Mouse (Mus musculus): ENCODE measurements around the gene Lrrc73.

Lrrc73 gene

GRCm38 (mm10) chr17:46259675-46260074, 6.3 kb downstream of the Lrrc73 start:
- no peak for DNase-seq (ENCODE audit: low spot score in 2 of 2)

DNA sequence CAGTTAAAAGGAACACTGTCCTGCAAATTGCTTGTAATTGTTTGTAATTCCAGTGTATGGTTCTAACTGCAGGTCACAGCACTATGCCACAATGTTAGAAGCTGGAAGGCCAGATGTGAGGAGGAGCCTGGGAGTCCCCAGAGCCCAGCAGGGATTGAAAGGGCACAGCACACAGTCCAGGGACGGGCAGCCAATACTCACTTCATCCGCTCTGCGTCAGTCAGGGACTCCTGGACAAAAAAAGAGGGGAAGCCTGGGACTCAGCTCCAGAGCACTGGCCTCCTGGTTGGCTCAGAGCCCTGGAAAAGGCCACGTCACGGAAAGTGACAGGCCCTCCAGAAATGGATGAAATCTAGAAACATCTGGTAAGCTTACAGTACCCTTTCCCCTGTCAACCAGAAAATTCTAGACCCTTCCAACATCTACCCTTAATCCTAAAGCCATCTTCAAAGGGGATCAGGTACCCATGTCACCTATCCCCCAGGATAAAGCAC, 8.9 kb downstream of the Lrrc73 start:
- no peak for DNase-seq (ENCODE audit: low spot score in 2 of 2)

- DNase-seq (ENCODE audit: low spot score in 2 of 2): no peak
Observed at GRCm38 (mm10) chr17:46265502-46265901, 12.2 kb downstream of the Lrrc73 start.

- DNase-seq (ENCODE audit: low spot score in 2 of 2): peak; percentile 81 to 92
Observed at GRCm38 (mm10) chr17:46265918-46266618, 12.7 kb downstream of the Lrrc73 start.

DNA sequence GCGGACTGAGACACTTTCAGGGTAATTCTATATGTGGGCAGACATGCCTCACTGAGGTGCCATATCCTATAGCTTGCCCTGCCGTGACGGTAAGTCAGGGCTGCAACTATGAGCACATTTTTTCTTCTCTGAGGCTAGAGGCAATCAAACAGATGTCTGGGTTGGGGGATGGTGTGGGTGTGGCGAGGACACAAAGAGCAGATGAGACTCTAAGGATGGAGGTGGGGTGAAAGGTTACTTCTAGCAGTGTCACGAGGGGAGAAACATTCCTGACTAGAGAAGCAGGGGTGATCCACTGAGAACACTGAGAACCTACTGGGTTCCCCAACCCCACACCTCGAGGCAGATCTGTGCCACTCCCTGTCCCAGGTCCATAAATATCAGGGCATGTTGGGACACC, 13.7 kb downstream of the Lrrc73 start:
- no peak for DNase-seq (ENCODE audit: low spot score in 2 of 2)

- DNase-seq (ENCODE audit: low spot score in 2 of 2): no peak
Observed at GRCm38 (mm10) chr17:46267511-46267910, 14.2 kb downstream of the Lrrc73 start.

- DNase-seq (ENCODE audit: low spot score in 2 of 2): no peak
Observed at GRCm38 (mm10) chr17:46268026-46268720, 14.8 kb downstream of the Lrrc73 start.

DNA sequence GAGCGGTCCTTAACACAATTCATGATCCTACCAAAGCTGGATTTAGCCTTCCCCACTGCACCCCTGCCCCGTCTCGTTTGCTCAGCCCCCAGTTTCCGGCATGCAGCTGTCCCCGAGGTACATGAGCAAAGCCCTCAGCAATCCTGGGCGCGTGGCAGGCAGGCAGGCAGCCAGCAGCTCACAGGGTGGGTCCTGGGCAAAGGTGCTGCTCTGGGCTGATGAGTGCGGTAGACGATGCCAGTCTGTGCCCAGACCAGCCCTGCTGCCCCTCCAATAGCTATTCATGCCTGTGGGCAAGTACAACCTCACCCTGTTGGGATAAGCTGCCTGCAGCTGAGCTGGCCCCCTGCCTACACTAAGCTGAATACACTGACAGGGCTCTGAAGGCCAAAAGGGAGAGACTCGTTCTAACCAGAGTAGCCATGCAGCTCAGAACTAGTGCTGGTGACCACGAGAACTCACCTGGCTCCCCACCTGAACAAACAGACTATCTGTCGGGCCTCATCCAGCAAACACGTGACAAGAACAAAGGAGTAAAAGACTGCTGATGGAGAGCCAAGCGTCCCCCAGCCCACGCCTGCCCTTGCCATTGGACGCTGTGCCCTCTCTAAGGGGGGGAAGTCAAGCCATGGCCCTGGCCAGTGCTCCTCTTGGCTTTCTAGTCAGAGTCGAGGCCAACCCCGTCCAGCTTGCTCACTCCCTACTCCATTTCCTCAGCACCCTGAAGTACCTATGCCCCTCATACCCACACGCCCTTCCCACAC, 16.6 kb downstream of the Lrrc73 start:
- DNase-seq (ENCODE audit: low spot score in 2 of 2): no peak

GRCm38 (mm10) chr17:46272058-46272457, 18.7 kb downstream of the Lrrc73 start:
- no peak for DNase-seq (ENCODE audit: low spot score in 2 of 2)

GRCm38 (mm10) chr17:46272675-46273074, 19.3 kb downstream of the Lrrc73 start:
- DNase-seq (ENCODE audit: low spot score in 2 of 2): no peak

DNA sequence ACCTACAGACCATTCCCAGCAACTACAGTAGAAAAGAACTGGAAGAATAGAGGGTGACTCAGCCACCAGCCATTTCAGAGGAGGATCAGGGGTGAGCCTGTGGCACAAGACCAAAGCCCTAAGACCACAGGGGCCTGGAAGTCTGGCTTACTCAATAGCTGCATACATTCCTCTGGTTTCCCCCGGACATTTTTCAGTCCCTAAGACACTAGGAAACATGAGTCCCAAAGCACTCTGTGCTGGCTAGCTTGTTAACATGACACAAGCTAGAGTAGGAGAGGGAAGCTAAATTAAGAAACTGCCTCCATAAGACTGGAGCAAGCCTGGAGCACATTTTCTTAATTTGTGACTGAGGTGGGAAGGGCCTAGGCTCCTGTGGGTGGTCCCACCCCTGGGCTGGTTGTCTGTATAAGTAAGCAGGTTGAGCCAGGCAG, 20.5 kb downstream of the Lrrc73 start:
- DNase-seq (ENCODE audit: low spot score in 2 of 2): no peak

DNA sequence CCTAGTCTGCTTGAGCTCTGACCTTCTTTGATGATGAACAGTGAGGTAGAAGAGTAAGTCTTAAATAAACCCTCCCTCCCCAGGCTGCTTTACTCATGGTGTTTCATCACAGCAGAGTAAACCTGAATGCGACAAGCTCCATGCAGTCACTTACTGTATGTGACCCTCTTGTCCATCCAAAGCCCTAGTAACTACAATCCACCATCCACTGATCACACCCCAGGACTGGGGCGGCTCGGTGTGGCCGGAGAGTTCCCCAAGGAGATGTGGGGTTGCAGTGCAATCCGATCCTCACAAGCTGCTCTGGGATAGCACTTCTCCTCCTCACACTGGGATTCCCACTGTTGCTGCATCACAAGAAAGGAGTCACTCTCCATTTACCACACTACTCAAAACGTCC, 21.1 kb downstream of the Lrrc73 start:
- no peak for DNase-seq (ENCODE audit: low spot score in 2 of 2)

DNA sequence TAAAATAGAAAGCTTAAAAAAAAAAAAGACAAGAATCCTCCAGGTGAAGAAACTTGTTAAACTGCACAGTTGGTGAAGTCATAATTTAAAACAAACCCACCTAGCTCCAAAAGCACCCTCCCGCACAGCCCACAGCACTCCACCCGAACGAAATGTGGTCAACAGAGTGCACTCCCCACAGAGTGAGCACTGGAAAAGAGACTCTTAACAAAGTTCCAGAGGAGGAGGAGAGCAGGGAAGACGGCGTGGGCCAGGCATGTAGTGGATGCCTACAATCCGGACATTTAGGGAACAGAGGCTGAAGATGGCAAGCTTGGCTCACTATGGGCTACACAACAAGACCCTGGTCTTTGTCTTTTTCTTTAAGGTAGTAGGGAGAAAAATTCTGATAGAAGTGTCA, 21.7 kb downstream of the Lrrc73 start:
- DNase-seq (ENCODE audit: low spot score in 2 of 2): no peak

GRCm38 (mm10) chr17:46275506-46275905, 22.2 kb downstream of the Lrrc73 start:
- DNase-seq (ENCODE audit: low spot score in 2 of 2): no peak

DNA sequence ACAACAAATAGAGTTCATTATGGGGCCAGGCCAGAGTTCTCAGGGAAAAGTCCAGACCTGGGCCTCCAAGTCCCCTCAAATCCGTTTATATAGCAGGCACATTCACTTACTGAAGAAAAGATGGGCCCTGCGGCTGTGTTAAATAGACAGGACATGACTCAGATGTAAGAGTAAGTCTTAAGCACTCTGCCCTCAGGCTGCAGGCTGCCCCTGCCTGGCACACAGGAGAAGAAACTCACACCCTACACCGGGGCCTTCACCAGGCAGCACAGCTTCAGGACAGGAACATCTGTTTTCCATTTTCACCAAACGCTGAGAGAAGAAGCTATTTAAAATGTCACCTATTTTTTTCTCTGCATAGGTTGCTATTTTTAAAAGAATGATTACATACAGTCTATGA, 24.3 kb downstream of the Lrrc73 start:
- DNase-seq (ENCODE audit: low spot score in 2 of 2): no peak

DNA sequence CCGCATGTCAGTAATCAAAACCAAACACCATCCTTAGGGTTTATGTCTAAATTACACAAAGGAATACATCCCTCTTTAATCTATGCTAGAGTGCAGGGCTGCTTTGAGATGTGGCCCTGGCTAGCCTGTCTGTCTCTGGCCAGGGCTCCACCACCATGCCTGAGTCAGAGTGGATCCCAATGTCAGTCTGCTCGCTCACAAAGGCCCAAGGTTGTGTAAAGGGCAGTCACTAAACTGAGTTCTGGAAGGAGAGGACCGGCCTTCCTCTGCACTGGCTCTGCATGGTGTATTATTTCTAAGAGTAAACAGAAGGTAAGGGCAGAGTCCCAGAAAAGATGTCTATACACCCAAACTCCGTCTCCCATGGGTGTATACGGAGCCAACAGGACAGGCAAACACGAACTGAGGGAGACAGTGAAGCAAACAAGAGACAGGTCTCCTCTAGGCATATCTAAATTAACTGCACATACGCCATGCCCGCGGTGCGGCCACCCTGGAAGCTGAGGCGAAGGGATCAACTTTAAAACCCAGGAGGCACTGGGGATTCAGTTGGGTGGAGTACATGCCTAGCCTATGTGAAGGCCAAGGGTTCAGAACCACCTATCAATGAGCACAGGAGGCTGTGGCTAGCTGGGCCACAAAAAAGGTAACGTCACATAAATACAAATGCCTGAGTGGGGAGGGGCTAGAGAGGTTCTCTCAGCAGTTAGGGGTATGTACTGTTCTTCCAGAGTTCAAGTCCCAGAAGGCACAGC, 24.9 kb downstream of the Lrrc73 start:
- no peak for DNase-seq (ENCODE audit: low spot score in 2 of 2)

- peak; percentile 70 to 87 for DNase-seq (ENCODE audit: low spot score in 2 of 2)
Observed at GRCm38 (mm10) chr17:46282483-46283123, 29.3 kb downstream of the Lrrc73 start, which contains the start of gene Tjap1. TSS of gene Tjap1 (minus strand) at chr17:46283026.

- no peak for DNase-seq (ENCODE audit: low spot score in 2 of 2)
Observed at GRCm38 (mm10) chr17:46283140-46283539, 29.8 kb downstream of the Lrrc73 start.

DNA sequence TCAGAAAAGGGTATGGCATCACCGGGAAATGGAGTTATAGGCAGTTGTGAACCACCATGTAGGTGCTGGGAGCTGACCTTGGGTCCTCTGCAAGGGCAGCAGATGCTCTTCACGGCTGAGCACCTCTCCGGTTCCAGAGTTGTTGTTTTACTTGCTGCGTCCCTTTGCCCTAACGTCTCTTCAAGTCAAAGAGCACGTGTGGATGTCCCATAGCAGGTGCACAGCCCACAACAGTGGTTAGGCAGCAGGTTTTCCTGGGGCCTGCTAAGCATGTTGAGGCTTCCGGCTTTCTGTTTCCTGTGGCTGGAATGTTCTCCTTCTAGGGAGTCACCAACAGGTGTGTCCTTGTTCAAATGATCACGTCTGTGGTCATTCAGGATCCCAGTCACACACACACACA, 30.6 kb downstream of the Lrrc73 start:
- DNase-seq (ENCODE audit: low spot score in 2 of 2): no peak

- no peak for DNase-seq (ENCODE audit: low spot score in 2 of 2)
Observed at GRCm38 (mm10) chr17:46284653-46285052, 31.3 kb downstream of the Lrrc73 start.

GRCm38 (mm10) chr17:46285407-46285806, 32.1 kb downstream of the Lrrc73 start:
- no peak for DNase-seq (ENCODE audit: low spot score in 2 of 2)
